Mouse (Mus musculus) layer of hippocampus, adult 9-10 months (tissue): ENCODE data around the gene Gm4787.
A peak's percentile ranks its signal among the peaks of the same experiment; 100 is the strongest.
"Not testable (repeated sequence)": the region's sequence is repeated elsewhere in the genome, so short reads cannot be mapped to it uniquely, and the experiment has no call there.

Experiments
- DNase-seq: peaks from one replicate; pipeline ENCODE4 v3.0.0; 2022; ENCODE audit warnings: low spot score

Gene Gm4787

DNA sequence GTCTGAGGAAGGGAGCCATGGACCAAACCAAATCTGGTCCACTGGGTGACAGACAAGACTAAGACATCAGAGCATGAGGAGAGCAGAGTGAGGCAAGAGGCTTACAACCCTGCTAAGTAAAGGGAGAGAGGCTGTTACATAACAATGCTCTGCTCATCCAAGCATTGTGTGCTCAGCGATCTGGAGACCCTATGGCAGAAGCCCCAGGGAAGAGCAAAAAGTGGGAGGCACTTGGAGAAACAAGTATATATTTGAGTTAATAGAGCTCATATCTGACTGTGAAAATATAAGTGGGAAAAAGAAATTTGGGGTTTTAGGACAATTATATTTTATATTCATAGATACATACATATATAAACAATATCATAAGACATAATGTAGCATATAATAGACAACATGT is at the start of gene Gm4787:
Gene Gm4787, minus strand, starts transcription at position 101 of the 400 bp plus-strand sequence.
- DNase-seq: not testable (repeated sequence)

DNA sequence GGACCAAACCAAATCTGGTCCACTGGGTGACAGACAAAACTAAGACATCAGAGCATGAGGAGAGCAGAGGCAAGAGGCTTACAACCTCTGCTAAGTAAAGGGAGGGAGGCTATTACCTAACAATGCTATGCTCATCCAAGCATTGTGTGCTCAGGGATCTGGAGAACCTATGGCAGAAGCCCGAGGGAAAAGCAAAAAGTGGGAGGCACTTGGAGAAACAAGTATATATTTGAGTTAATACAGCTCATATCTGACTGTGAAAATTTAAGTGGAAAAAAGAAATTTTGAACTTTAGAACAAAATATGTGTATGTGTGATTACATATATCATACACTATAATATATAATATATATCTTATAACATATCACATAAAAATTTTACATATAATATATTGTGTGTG is 42.6 kb upstream of the Gm4787 start, which contains the start of gene Adam4:
Gene Adam4, minus strand, starts transcription at position 101 of the 400 bp plus-strand sequence.
- no peak for DNase-seq

DNA sequence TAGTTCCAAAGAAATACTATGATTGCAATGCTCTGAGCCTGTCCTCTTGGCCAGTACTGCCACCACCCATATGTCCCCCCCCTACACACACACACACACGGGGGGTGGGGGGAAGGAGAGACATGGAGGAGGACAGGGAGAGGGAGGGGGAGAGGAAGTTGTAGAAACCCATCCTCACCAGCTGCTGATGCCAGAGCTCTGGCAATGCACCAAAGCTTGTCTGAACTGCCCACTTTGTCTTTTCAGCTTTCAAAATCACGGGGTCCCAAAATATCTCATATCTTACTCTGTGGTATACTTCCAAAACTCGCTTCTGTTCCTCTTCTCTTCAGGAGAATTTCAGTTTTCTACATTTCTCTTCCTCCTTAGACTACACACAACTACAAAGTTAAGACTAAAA is 33.9 kb upstream of the Gm4787 start:
- DNase-seq: no peak

DNA sequence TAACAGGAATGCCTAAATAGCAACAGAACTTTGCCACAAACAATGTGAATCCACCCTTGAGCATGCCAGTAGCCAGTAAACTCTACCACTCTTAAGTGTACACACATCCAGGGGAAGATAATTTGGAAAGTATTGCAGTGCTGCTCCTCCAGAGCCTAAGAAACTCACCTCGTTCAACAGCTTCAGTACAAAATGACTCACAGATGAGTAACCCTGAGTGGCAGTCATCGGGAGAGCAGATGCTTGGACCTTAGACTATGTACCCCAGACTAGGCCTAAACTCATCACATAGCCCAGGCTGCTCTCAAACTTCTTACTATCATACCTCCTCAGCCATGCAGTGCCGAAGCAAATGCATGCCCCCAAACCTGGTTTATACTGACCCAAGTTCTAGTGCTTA is 29.7 kb upstream of the Gm4787 start:
- no peak for DNase-seq

DNA sequence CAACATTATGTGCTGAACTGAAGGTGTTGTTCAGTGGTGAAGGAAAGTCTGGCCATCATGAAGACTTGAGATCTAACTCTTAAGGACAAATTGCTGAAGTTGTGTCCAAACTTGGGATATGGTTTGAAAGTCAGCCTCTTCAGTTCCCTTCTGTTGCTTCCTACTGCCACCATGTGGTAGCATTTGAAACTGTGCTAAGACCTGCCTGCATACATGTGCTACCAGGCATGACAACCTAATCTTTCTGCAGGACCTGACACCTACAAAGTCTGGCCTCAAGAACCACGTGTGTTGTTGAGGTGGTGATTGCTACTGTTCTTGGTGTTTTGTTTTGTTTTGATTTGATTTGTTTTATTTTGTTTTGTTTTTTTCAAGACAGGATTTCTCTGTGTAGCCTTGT is 22.9 kb upstream of the Gm4787 start:
- peak; percentile 59 for DNase-seq

DNA sequence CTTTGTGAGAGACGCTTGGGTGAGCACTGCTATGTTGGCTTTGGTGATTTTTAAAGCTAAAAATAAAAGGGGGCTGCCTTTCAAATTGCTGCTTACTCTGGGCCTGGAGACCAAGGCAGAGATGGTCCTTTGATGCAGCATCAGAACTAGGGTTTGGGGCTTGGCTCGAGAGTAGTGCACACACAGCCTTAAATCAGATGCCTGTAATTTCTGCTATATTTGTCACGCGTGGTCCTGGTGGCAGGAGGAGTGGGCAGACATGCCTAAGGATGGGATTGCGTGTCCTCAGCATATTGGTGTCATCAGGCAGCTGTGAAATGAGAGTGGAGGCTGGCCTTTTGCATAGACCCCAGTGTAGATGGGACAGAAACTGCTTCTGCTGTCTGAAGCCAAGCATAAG is 45.4 kb downstream of the Gm4787 start:
- DNase-seq: no peak

DNA sequence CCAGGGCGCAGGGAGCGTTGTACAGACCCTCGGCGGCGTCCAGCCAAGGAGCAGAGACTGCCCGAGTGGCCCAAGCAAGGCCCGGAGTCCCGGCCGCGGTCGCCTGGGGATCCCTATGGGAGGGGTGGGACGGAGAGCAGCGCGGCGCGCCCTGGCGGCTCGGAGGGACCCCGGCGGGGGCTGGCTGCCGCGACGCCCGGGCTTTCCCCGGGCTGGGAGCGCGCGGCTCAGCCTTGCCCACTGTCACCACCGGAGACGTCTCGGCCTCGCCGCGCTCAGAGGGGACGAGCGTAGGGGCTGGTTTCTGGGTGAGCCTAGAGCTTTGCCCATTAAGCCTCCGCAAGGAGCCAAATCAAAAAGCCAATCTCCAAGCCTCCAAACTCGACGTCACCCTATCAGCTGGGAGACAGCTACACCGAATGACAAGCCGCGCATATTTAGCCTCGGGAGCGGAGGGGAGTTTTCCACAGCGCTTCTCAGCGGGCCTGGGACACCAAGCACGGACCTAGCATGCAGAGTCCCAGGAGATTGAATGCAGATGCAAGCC is 46.3 kb downstream of the Gm4787 start, which contains the start of gene Slc8a3:
Gene Slc8a3, minus strand, starts transcription at position 306 of the 547 bp plus-strand sequence.
- peak; percentile 16 for DNase-seq

DNA sequence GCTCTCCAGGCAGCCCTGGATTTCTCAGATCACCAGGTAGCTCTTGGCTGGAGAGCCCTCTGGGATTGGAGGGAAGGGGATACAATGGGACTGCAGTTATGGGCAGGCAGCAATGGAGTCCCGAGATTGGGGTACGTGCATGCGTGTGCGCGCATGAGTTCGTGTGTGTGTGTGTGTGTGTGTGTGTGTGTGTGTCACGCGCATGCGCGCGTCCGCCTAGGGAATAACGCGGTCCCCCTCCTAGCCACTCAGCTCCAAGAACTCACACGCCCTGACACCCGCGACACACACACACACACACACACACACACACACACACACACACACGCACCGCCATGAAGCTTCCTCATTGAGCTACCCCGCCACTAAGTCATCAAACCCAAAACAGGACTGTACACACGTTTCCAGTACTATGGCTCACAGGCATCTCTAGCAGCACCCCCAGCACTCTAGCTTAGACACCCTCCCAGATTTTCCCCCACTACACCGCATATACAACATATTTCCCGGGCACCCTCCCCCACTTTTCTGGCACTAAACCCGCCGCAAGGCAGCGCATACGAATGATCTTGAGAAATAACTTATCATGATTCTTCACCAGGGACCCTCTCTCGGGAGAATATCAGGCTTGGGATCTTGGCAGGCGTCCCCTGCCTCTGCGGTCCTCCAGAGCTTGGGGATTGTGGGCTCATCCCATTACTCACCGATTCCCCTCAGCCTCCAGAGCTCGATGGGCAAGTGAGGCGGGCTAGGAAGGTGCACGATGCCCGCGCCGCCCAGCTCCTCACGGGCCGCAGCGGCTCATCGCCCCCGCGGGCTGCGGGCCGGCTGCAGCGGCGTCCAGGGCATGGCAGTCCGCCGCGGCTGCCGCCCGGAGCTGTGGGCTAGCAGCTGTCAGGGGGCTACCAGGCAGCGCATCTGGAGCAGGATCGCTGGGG is 47.1 kb downstream of the Gm4787 start:
- peak; percentile 16 for DNase-seq

DNA sequence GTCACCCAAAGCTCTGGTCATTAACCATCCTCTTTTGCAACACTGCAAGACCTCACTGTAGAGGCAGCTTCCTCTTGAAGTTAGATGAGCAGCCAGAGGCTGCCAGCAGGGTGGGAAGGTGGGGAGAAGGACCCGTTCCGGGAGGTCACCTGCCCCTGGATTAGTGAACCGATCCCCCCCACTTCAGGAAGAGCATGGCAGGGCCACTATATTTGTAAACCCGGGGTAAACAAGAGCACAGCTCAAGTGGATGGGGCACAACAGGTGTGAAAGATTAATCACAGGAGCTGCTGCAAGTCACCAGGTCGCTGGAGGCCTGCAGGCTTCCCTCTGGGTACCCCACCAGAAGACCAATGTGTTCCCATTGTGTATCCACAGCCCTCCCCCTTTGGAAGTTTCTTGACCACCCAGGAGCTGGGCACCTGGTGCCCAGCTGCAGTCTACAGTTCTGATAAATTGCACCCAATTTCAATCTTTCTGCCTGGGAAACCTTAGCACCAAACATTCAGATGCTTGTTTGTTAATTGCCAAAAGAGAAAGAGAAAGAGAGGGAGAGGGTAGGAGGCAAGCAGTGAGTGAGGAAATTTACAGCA is 48.1 kb downstream of the Gm4787 start:
- DNase-seq: no peak
